ENCODE assay signal across 10 mouse cellular contexts in the genomic region with DNA sequence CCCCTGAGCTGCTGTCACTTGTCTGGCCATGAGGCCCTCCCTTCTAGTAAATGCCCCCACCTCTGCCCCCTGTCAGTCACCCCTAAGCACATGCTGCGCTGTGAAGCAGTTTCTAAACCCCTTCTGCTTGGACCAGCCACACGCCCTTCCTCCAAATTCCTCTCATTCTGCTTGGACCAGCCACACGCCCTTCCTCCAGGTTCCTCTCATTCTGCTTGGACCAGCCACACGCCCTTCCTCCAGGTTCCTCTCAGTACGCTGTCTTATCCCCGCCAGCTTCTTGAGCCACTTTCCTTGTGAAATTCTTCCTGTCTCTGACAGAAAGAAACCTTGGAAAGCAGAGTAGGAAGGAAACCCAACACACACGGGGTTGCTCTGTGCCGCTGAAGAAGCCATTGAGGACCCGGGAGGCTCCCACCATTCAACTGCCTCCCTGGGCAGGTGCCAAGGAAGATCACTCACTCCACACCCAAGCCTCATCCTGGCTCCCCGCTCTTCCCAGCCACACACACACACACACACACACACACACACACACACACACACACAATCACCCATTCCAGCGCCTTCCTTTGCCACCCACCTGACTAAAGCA. TPM values are rescaled to one million over a fixed set of nuclear protein-coding genes. Genes with fewer than 3 reads are reported as not detected.
DNase-seq lines count a peak whose midpoint lies in the region; ATAC-seq and TF ChIP-seq lines count a peak whose summit lies in the region.
"Had no signal": no experiment of that assay in that cellular context is flagged by ENCODE, and none has a peak within 500 bp of the region (broad histone marks: within the 10 kb centered on the region; RNA-seq: fewer than 3 reads in every experiment).

No protein-coding gene starts in this region.

- H3K27ac ChIP-seq in lung, embryonic 14.5 days (ENCODE audit: low read depth): no peak overlapping the region
- no peak overlapping the region for H3K27ac ChIP-seq in lung, embryonic 16.5 days (ENCODE audit: low read length)
- H3K27ac ChIP-seq: liver, embryonic 13.5 days had no signal

- TF ChIP-seq CTCF in lung, embryonic 14.5 days (IDR thresholded peaks at IDR 0.05; ENCODE audit: low read depth): no peak

- DNase-seq in frontal cortex, postnatal 25 days (ENCODE audit: low spot score in 2 of 2): no peak
- DNase-seq in lung, embryonic 14.5 days: peak; percentile 32
- DNase-seq in lung, postnatal 14 days: no peak
- peak; percentile 65 for DNase-seq in right cerebral cortex, postnatal 14 days
- no peak for DNase-seq in spleen, adult 12 weeks (ENCODE audit: low spot score)
- DNase-seq: liver, embryonic 13.5 days had no signal

- no peak overlapping the region for H3K4me3 ChIP-seq in lung, embryonic 14.5 days (ENCODE audit: low read depth, low read length)
- no peak overlapping the region for H3K4me3 ChIP-seq in lung, embryonic 16.5 days (ENCODE audit: low read length)
- H3K4me3 ChIP-seq: liver, embryonic 13.5 days had no signal

- no peaks in the 10 kb centered on the region for H3K9me3 ChIP-seq in lung, embryonic 14.5 days (ENCODE audit: low read depth, low read length)
- no peaks in the 10 kb centered on the region for H3K9me3 ChIP-seq in lung, embryonic 16.5 days (ENCODE audit: control insufficient read depth, low read length)
- H3K9me3 ChIP-seq: liver, embryonic 13.5 days had no signal

- WGBS in lung, embryonic 14.5 days: 5% methylated on average over 11 of the region's 11 CpGs
- 9% methylated on average over 10 of the region's 11 CpGs for WGBS in lung, embryonic 16.5 days

- no peak overlapping the region for H3K9ac ChIP-seq in lung, embryonic 14.5 days
- H3K9ac ChIP-seq in lung, embryonic 16.5 days (ENCODE audit: low read length): no peak overlapping the region
- H3K9ac ChIP-seq: liver, embryonic 13.5 days had no signal

- H3K27me3 ChIP-seq in lung, embryonic 14.5 days (ENCODE audit: insufficient read depth, low read length): peaks cover 36% of the 10 kb centered on the region
- peaks cover 29% of the 10 kb centered on the region for H3K27me3 ChIP-seq in lung, embryonic 16.5 days (ENCODE audit: control insufficient read depth, insufficient read depth, low read depth, low read length)

- 0 out of 2 replicates have a peak overlapping the region, but pooled peaks have one; percentile 10 for H3K4me2 ChIP-seq in lung, embryonic 14.5 days
- peak overlapping the region; percentile 17; the same call in 1 of the 2 replicates for H3K4me2 ChIP-seq in lung, embryonic 16.5 days (ENCODE audit: low read depth, low read length)
- H3K4me2 ChIP-seq: liver, embryonic 13.5 days had no signal

- 0 out of 2 replicates have a peak, but pooled peaks have one; percentile 2 for ATAC-seq in frontal cortex, adult (ENCODE audit: low TSS enrichment)
- ATAC-seq in lung, embryonic 14.5 days (ENCODE audit: insufficient read depth): 0 out of 2 replicates have a peak, but pooled peaks have one; percentile 16
- no peak; the same call in 1 of the 2 replicates for ATAC-seq in lung, embryonic 16.5 days (ENCODE audit: low read depth)
- no peak for ATAC-seq in cerebellum, adult (ENCODE audit: insufficient number of reproducible peaks, low FRiP score, low TSS enrichment)
- ATAC-seq: inflammation-experienced regulatory T-cells, adult 6 months had no signal

- peaks cover 4% of the 10 kb centered on the region; the same call in 1 of the 2 replicates for H3K4me1 ChIP-seq in lung, embryonic 14.5 days (ENCODE audit: insufficient read depth)
- H3K4me1 ChIP-seq in lung, embryonic 16.5 days (replicated peaks; ENCODE audit: control insufficient read depth, insufficient read depth, low read length): peaks cover 24% of the 10 kb centered on the region
- H3K4me1 ChIP-seq: liver, embryonic 13.5 days had no signal

- H3K36me3 ChIP-seq in lung, embryonic 14.5 days (ENCODE audit: insufficient read depth): no peaks in the 10 kb centered on the region
- H3K36me3 ChIP-seq in lung, embryonic 16.5 days (ENCODE audit: control insufficient read depth, insufficient read depth, low read length): no peaks in the 10 kb centered on the region
- H3K36me3 ChIP-seq: liver, embryonic 13.5 days had no signal

RNA-seq across cellular contexts. Expression of a gene that starts 1.9 kb away (rescaled TPM):
- 0.05 and 0.16 TPM in 2 replicates for polyA plus RNA-seq in lung, embryonic 14.5 days (2014; fragmentation: Nextera tagmentation; extraction: Ambion mirVana)
- 0.04 and 0.18 TPM in 2 replicates for polyA plus RNA-seq in lung, embryonic 16.5 days (2015; fragmentation: Nextera tagmentation; extraction: Ambion mirVana)
- polyA plus RNA-seq: liver, embryonic 13.5 days had no signal

Comparison
In these comparisons a context has a peak if more than half of its experiments do, and no peak if none do; other contexts are left out.
1. ATAC-seq: peak in frontal cortex, adult (single experiment) and lung, embryonic 14.5 days (single experiment); none in lung, embryonic 16.5 days (single experiment) and cerebellum, adult (single experiment).
2. DNase-seq: peak in lung, embryonic 14.5 days (single experiment) and right cerebral cortex, postnatal 14 days (single experiment); none in frontal cortex, postnatal 25 days (0 of 2), lung, postnatal 14 days (single experiment) and spleen, adult 12 weeks (single experiment).